Mouse (Mus musculus): Measurements from ENCODE around the gene Ppp1r12c.

Ppp1r12c gene

DNA sequence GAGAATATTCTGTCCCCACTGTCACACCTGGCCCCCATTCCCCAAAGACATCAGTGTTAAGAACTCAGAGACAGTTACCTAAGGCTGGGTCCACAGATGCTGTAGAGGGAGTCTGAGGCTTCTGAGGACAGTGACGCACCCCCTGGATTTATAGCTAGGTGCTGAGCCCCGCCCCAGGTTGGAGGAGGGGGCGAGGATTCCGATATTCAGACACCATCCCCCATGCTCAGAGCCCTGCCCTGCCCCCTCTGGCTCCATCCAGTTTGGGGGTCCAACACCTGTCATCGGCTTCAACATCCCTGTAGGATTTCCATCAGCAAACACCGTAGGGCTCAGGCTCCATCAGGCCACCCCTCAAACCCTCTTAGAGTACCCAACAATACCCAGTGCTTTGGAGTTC is 14.4 kb upstream of the Ppp1r12c start:
- DNase-seq, result no peak

DNA sequence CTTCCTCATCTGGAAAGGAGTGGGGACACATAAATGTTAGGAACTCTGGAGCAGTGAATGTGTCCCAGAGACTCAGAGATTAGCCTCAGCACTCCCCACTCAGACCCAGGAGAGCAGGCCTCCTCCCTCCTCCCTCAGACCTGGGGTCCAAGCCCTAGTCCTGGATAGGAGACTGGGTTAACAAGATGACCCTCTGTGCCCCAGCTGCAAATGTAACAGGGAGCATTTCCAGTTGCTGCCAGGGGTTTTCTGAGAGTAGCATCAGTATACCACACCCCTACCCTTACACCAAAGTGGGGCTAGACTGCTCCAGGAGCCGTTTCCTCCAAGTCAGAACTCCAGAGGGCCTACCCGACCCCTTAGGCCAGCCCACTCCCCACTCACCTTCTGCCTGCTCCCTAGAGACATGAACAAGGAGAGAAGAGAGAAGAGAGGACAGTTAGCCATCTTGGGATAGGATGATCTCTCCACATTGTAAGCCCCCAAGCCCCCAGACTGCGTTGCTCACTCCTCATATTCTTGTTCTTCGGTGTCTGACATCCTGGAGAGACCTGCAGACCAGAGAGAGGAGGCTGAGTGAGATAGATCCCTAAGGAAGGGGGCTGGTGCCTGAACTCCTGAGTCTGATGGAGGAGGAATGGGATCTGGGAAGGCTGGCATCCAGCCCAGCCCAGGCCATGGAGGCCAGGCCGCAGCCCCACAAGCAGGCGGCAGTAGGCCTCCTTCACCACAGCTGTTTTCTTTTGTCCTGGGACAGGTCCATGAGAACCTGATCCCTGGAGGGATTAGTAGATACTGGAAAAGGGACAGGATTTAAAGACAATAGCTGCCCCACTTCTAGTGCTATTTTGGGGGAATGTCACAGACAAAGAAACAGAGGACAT is 12.6 kb upstream of the Ppp1r12c start:
- DNase-seq, result no peak

DNA sequence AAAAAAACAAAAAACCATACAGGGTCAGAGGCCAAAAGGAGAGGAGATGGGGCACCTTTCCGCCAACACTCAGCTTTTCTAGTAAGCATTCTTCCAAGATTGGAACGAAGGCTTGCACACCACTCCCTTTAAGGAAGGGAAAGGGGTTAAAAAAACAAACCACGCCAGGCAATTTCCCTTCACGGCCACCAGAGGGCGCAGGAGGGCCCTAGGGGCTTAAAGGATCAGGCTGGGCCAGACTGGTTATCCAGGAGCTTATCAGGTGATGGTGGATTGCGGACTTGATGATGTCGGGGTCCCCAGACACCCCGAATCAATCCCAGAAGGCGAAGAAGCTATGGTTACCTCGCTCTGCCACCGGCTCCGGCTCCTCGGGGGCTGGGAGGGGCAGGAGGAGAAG is 11.8 kb upstream of the Ppp1r12c start:
- no peak for DNase-seq

DNA sequence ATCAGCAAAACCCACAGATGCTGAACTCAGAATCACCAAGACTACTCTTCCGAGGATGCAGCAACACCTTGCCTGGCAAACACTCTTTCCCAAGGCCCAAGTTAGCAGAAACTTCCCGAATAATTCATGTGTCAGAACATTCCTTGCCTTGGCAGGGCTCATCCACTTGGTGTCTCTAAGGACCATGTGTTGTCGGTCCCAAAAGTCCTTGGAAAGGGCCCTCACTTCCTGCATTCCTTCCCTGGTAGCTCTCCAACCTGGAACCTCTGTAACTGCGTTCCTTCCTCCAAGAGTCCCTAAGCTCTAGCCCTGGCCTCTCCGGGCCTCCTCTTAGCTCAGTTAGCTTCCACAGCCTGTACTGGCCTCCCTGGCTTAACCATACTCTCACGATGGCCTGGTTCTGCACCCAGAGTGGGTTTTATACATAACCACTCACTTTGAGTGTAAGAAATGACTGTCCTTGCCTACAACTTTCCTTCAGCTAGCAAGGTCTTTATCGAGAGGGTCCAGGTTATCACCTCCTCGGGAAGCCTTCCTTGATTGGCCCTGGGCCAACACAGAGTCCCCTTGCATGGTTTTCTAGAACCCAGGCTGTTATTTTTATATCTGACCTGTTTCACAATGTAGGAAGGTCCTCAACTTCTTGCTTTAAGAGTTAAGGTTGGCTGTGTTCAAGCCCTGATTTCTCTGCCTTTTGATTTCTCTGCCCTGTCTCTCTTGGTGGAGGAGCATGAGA is 10.2 kb upstream of the Ppp1r12c start:
- no peak for DNase-seq

DNA sequence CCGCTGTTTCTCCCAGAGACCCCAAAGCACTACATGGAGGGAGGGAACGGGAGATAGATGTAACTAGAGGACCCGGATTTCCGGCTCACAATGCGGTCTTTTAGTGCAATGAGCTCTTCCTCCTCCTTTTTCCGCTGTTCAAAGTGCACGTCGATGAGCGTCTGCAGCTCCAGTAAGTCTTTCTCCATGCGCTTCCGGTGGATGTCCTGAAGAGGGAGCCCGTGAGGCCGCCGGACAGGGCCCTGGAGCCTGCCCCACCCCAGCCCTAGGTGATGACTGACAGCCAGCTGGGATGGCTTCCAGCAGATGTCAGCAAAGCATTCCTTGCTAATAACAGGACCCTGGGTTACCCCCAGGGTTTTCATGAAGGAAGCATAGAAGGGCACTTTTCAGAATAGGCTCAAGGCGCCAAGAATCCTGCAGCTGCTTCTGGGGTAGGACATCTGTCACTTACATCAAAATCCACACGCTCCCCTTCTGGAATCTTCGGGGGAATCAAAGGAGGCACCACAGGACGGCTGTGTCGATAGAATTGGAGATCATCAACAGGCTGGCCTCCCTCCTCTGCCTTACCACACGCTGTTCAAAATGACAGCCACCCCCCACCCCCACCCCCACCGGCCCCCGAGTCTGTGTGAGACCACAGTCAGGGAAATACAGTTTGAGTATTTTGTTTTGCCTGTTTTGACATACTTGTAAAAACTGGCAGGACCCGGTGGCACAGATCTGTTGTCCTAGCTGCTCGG is 8.6 kb upstream of the Ppp1r12c start:
- DNase-seq, result peak; percentile 66 to 73

DNA sequence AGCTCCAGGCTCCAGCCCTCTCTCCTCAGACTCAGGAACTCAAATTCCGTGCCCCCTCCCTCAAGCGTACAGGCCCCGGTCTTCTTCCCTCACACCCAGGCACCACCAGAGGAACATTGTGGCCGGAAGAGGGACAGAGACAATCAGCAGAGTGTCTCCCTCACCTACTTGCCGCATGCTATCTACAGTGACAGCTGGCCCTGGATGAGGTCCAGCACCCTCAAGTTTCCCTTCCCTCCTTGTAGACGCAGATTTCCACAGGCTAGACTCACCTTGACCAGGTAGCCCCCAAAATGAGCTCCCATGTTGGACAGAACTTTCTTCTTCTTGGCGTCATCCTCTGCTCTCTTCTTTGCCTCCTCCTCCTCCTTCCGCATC is 7.2 kb upstream of the Ppp1r12c start:
- DNase-seq, result no peak

DNA sequence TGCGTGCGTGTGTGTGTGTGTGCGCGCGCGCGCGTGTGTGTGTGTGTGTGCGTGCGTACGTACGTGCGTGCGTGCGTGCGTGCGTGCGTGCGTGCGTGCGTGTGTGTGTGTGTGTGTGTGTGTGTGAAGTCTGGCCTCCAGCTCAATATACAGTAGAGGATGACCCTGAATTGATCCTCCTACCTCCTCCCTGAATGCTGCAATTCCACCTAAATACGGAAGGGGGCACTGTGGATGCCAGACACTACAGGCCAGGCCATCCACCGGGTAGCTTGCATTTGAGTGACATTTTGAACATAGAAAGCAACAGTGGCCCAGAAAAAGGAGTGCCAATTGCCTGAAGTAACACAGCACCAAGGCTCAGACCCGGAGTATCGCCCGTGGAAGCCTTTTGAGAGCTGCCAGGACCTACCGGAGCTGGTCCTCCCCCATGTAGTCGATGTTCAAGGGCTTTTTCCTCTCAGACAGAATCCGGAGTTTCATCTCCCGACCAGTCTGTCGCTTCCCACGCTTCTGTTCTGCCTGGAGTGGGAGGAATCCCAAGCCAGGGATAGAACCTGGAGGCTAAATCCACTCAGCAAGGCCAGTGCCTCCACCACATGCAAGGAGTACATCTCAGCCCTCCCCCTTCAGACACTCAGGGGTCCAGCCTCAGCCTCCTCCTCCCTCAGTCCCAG is 6.7 kb upstream of the Ppp1r12c start:
- no peak for DNase-seq

DNA sequence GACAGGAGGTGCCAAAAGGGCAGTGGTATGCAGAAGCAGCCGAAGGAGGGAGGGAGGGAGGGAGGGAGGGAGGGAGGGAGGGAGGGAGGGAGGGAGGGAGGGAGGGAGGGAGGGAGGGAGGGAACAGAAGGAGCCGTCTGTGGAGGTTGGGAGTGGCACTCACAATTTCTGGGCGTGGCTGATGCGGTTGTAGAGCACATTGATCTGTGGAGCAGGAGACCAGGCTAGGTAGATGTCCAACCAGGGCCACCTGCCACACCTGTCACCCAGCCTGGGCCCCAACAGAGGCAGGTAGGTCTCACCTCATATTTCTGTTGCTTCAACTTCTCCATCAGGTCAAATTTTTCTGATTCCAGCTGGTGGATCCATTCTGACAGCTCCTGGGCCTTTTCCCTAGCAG is 5.7 kb upstream of the Ppp1r12c start:
- no peak for DNase-seq

DNA sequence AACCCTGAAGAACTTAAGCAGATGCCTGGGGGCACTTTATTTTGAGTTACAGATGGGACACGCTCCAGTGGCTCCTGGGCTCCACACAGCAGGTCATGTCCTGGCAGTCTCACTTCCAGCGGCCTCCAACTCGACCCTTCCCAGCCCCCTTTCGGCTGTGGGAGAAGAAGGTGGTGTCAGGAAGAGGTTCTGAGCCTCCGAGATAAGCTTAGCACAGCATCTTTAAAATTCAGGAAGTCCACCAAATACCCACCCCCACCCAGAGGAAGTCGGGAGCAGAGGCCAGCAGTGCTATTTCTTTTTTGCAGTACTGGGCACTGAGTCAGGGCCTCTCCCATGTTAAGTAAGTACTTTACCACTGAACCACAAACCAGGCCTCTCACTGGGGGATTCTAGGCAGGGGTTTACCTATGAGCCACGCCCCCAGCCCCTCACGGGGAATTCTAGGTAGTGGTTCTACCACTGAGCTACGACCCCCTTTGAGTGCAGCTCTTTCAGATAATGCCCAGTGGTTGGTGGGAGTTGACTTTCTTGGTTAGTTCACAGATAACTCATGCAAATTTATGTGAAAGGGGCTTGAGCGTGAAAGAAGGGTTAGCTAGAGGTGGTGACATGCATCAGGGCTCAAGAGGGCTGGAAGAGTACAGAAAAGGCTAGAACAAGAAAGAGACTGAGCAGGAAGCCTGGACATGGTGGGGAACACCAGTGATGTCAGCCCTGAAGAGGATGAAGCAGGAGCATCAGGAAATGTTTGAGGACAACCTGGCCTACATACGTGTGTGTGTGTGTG is 3.4 kb upstream of the Ppp1r12c start:
- DNase-seq, result no peak

DNA sequence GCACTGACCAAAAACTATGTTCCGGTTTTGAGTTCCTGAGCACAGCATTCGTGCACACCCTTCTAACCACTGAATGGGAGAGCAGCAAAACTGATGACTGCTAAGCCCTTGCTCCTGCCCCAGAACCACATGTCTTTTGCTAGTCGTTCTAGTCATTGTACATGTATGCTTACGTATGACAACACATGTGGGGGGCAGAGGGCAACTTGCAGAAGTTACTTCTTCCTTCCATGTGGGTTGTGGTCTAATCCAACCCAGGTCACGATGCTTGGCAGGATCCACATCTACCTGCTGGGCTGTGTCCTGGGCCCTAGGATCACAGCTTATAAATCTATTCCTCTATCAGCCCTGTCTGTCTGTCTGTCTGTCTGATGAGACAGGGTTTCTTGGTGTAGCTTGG is 2.4 kb upstream of the Ppp1r12c start:
- no peak for DNase-seq

DNA sequence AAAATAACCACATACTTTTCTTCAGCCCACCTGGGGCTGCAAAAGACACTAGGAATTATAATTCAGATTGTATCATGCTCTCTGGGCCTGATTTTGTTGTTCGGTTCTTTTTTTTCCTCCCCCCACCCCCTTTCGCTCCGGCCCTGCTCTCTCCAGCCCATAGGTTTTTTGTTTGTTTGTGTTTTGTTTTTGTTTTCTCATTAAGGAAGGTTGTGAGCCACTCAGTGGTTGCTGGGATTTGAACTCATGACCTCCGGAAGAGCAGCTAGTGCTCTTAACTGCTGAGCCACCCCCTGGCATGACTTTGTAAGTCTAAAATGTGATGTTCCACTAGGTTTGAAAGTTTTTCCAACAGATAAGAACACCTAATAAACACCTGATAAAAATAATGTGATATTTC is 1.6 kb upstream of the Ppp1r12c start:
- DNase-seq, result no peak

DNA sequence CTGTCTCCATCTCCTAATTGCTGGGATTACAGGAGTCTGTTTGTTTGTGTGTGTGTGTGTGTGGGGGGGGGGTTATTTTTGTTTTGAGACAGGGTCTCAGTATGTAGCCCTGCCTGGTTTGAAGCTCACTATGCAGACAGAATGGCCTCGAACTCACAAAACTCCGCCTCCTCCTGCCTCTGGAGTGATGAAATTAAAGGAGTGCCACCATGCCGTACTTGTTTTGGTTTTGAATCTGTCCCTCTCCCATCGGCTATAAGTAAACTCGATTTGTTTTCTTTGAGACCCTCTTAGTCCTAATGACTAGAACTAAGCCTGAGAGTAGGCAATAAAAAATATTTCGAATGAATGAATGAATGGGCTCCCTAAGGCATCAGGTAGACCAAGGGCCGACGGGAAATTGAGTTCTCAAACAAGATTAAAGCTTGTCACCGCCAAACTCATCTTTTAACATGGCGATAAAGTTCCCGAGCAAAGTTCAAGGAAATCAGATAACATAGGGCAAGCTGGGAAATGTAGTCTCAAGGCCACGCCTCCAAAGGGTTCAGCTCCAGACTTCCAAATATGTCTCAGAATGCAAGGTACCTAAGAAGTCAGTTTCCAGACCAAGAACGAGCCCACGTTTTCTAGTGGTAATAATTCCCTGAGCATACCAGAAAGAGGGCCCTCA is 1.1 kb upstream of the Ppp1r12c start:
- DNase-seq, result no peak

DNA sequence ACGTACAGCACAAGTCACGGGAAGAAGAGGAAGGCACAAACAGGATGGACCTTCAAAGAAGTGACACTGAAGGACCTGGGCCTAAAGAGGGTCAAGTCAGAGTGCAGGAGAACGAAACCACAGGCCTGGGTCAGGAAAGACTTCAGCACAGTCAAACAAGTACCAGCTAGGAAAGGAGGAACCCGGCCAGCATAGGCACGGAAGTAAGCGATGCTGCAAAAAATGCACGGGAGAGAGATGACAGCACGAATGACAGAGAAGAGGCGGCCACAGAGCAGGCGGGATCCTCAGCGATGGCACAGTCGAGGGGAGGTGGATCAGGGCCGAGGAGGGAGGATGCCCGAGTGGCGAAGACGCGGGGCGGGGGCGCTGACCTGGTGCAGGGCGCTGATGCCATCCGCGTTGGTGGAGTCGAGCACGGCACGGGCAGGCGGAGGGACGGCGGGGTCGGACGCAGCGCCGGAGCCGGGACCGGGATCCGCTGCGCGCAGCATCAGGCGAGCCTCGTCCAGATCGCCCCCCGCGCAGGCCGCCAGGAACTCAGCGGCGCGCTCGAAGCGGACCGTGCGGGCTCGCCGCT is 498 bp downstream of the Ppp1r12c start:
- peak; percentile 49 to 52 for DNase-seq

DNA sequence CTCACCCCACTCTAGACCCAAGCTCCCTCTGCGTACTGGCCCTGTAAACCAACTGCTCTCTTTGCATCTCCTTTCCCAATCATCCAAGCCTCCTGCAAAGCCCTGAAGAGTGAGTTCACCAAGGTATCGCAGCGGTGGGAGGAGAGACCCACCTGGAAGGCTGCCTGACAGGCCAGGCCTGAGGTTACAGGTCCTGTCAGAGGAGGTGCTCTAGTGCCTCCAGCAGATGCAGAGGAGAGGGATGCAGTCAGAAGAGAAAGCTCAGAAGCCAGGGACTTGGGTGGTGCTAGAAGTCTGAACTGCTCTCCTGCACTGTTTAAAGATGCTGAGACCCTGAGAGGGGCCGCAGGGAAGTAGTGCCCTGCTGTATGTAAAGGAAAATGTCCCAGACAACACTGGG is 2.4 kb downstream of the Ppp1r12c start:
- no peak for DNase-seq

DNA sequence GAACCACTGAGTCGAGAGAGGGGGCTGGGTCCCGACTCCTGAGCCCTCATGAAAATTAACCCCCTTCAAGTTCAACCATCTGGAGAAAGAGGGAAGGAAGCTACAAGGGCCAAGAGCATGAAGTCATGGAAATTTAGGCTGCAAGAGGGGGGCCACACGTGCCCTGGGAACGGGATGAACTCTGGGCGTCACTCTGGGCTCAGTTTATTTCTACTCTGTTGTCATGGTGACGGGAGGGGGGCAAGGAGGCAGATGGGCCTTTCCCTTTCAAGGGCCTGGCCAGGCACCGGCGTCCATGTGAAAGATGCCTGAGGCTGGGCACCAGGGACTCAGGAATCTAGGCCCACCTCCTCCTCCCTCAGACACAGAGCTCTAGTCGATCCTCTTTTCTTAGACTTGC is 3.2 kb downstream of the Ppp1r12c start:
- no peak for DNase-seq

DNA sequence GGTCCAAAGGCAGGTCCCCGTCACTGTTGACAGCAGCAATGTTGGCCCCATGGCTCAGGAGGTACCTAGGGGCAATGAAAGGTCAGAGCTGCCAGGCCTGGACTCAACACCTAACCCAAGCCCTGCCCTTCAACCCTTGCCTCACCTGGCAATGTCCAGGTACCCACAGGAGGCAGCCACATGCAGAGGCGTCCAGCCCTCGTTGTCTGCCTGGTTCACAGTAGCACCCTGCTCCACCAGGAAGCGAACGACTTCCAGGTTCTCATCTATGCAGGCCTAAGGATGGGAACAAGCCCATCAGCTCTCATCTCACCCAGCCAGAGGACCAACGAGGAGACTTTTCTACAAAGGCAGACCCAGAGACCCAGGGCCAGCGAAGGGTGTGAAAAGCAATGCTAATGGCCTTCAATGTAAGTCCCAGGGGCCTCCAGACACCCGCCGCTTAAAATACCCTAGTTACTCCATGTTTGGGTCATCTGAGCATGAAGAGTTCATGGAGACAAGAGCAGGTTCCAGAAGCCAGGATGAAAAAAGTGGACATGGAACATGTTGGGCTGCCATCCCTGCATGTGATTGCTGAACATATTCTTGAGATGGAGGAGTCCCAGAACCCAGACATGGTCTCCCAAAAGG is 4.1 kb downstream of the Ppp1r12c start:
- DNase-seq, result no peak

DNA sequence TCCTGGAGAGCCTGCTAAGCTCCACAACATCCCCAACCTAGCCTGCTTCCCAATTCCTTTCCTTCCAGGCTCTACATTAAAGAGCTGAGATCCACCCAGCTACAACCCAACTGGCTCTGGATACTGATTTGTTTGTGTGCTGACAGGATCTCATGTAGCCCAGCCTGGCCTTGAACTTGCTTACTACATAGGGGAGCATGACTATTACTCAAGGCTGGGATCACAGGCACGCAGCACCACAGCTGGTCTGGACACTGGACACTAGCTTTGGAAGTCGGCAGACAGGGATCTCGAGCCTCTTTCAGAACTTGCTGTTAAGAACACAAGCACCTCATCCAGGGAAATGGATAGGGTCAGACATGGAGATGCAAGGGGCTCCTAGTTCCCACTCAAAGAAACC is 5.0 kb downstream of the Ppp1r12c start:
- no peak for DNase-seq

DNA sequence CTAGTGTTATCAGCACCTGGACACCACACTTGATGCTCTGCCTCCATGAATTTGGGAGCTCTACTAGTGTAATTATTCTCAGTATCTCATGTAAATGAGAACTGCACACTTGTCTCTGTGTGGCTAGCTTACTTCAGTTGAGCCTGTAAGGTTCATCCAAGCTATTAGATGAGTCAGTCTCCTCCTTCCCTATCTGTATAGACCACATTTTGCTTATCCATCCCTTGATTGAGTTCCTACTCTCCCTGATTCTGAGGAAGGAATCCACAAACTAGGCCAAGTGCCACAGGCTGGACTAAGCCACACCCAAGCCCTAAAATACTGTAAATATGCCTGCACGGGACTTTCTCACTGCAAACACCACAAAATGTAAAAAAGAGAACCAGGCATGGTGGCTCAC is 7.5 kb downstream of the Ppp1r12c start:
- no peak for DNase-seq

DNA sequence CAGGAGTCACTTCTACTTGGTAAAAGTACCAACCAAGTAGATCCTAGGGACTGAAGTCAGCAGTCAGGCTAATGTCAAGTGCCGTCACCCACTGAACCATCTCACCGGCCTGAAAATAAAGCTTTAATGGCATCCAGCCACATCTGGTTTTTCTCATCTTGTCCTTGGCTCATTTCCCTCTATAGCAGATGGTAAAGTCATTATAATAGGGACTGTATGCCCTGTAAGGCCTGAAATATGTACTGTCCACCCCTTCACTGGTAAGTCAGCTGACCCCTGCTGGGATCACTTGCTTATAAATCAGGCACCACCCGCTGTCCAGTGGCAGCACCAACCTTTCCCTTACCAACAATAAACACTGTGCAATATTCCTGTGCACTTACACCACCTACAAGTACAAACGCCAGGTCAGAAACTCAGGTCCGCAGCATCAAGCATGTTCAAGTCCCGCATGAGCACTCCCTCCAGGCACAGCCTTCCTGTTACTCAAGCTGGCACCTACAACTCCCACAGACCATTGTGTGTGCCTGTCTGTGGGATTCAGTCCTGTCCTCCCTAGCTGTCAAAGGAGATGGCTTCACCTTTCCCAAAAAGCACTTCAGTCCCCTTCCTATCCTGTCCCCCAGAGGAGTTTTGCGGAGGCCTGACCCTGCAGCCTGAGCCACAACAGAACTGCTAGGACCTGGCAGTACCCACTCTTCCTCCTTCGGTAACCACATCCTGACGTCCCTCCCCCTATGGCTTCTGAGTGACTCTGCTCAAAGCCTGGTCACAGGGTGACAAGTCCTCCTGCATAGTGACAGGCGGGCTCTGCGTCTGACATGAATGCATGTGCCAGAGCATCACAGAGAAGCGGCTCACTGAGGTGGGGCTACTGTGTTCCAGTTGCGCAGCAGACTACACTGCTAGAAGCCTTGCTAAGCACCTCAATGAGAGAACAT is 8.9 kb downstream of the Ppp1r12c start:
- DNase-seq, result no peak

DNA sequence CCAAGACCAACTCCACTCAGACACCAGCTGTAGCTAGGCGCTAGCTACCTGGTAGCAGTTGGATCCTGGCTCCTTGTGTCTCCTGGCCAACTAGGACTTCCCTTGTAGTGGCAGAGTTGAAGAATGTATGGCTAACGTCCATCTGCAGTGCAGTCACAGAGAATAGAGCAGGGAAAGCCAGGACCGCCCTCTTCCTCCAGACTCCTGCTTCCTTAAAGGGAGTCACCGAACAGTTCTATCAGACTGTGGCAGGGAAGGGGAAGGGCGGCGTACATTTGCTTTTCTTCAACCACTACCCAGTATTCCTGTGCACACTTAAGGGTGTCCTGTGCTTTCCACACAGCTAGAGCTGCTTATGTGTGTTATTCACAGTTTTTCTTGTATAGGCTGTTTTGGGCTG is 10.2 kb downstream of the Ppp1r12c start:
- DNase-seq, result no peak
